Mouse (Mus musculus): Measurements from ENCODE around the gene Nup205.

GRCm38 (mm10) chr6:35253474-35253873, 76.3 kb downstream of the Nup205 start:
- no peak for TF ChIP-seq POLR2A (IDR thresholded peaks at IDR 0.05; ENCODE audit: insufficient read length, low read depth)
- no peak for TF ChIP-seq MAX (IDR thresholded peaks at IDR 0.05; ENCODE audit: low read depth)
- no peak for TF ChIP-seq POLR2AphosphoS2 (IDR thresholded peaks at IDR 0.05; ENCODE audit: insufficient read length, low read depth)
- no peak for TF ChIP-seq MYOD1 (IDR thresholded peaks at IDR 0.05; ENCODE audit: control insufficient read depth in 1 of 3, insufficient read length in 2 of 3, low read depth in 2 of 3)
- no peak for TF ChIP-seq E2F4 (IDR thresholded peaks at IDR 0.05; ENCODE audit: insufficient read depth)
- no peak for TF ChIP-seq USF1 (IDR thresholded peaks at IDR 0.05; ENCODE audit: low read depth)
- no peak for TF ChIP-seq CEBPB (IDR thresholded peaks at IDR 0.05; ENCODE audit: insufficient read depth, poor library complexity, severe bottlenecking)
- no peak for TF ChIP-seq REST (IDR thresholded peaks at IDR 0.05; ENCODE audit: insufficient read depth, insufficient read length)
